Mouse (Mus musculus): ENCODE data around the gene Gse1. TPM values are rescaled to one million over a fixed set of nuclear protein-coding genes. Genes with fewer than 3 reads are reported as not detected.

Gene Gse1
- total and polyA plus RNA-seq, 3 experiments, result 23.6 to 128 (median 66.9) TPM

- H3K79me2 ChIP-seq (ENCODE audit: control insufficient read depth, insufficient read depth, low read length, poor library complexity), result peaks cover 86% of the 10 kb centered on the region
- no peak overlapping the region for H3K4me3 ChIP-seq (ENCODE audit: control insufficient read depth in 1 of 2, insufficient read depth in 1 of 2, low read depth in 2 of 2, low read length in 2 of 2)
- H3K9me3 ChIP-seq (replicated peaks; ENCODE audit: insufficient read depth, low read length), result no peaks in the 10 kb centered on the region
- H3K9ac ChIP-seq (ENCODE audit: control insufficient read depth, low read depth, low read length, poor library complexity, severe bottlenecking), result no peak overlapping the region
- no peak overlapping the region for H3K27ac ChIP-seq (ENCODE audit: control insufficient read depth, low read depth, low read length)
- no peaks in the 10 kb centered on the region for H3K27me3 ChIP-seq (ENCODE audit: control insufficient read depth in 1 of 2, insufficient read depth in 2 of 2, low read length in 2 of 2)
- TF ChIP-seq TBP (IDR thresholded peaks at IDR 0.05; ENCODE audit: low read depth, low read length) (no peak), MAZ (IDR thresholded peaks at IDR 0.05; ENCODE audit: low read depth, low read length) (no peak), RCOR1 (IDR thresholded peaks at IDR 0.05; ENCODE audit: low read depth, low read length) (no peak), MAFK (IDR thresholded peaks at IDR 0.05; ENCODE audit: borderline replicate concordance, low read depth, low read length) (no peak), HCFC1 (IDR thresholded peaks at IDR 0.05; ENCODE audit: low read depth, low read length) (no peak), EP300 (IDR thresholded peaks at IDR 0.05; ENCODE audit: low read depth in 1 of 2, low read length in 2 of 2) (no peak), SMC3 (IDR thresholded peaks at IDR 0.05; ENCODE audit: low read depth, low read length) (no peak), MYC (IDR thresholded peaks at IDR 0.05; ENCODE audit: low read depth, low read length) (no peak), ZKSCAN1 (IDR thresholded peaks at IDR 0.05; ENCODE audit: low read depth, low read length) (no peak), MAX (IDR thresholded peaks at IDR 0.05; ENCODE audit: low read length) (no peak), POLR2A (IDR thresholded peaks at IDR 0.05; ENCODE audit: control insufficient read depth in 1 of 2, insufficient read depth in 1 of 2, low read depth in 1 of 2, low read length in 2 of 2, poor library complexity in 1 of 2) (no peak; a peak in 1 of 4 replicates), JUND (IDR thresholded peaks at IDR 0.05; ENCODE audit: low read depth, low read length) (no peak), ZMIZ1 (IDR thresholded peaks at IDR 0.05; ENCODE audit: low read depth, low read length) (no peak), NRF1 (IDR thresholded peaks at IDR 0.05; ENCODE audit: insufficient read depth, low read depth, low read length, poor library complexity, severe bottlenecking) (no peak), E2F4 (IDR thresholded peaks at IDR 0.05; ENCODE audit: borderline replicate concordance, low read depth, low read length) (no peak)
- H3K4me1 ChIP-seq (ENCODE audit: control insufficient read depth in 1 of 2, insufficient read depth in 2 of 2, low read length in 2 of 2), result peaks cover 2 to 18% of the 10 kb centered on the region in 2 experiments
- DNase-seq (ENCODE audit: low read depth, low spot score), result no peak
- peaks cover 5 to 23% of the 10 kb centered on the region in 2 experiments; a peak in 3 of 4 replicates for H3K36me3 ChIP-seq (ENCODE audit: control insufficient read depth in 1 of 2, insufficient read depth in 2 of 2, low read length in 2 of 2)
Observed at GRCm38 (mm10) chr8:120534080-120534479, 305.8 kb downstream of the Gse1 start.

- DNase-seq (ENCODE audit: low read depth, low spot score), result peak; percentile 87
- Histone ChIP-seq H3K27ac (ENCODE audit: control insufficient read depth, low read depth, low read length) (peak overlapping the region; percentile 6; the same call in 1 of the 2 replicates), H3K79me2 (ENCODE audit: control insufficient read depth, insufficient read depth, low read length, poor library complexity) (peaks cover 88% of the 10 kb centered on the region), H3K36me3 (ENCODE audit: control insufficient read depth in 1 of 2, insufficient read depth in 2 of 2, low read length in 2 of 2) (peaks cover 5 to 27% of the 10 kb centered on the region in 2 experiments; a peak in 3 of 4 replicates), H3K4me1 (ENCODE audit: control insufficient read depth in 1 of 2, insufficient read depth in 2 of 2, low read length in 2 of 2) (peaks cover 2 to 22% of the 10 kb centered on the region in 2 experiments), H3K27me3 (ENCODE audit: control insufficient read depth in 1 of 2, insufficient read depth in 2 of 2, low read length in 2 of 2) (no peaks in the 10 kb centered on the region), H3K9me3 (replicated peaks; ENCODE audit: insufficient read depth, low read length) (no peaks in the 10 kb centered on the region), H3K4me3 (ENCODE audit: control insufficient read depth in 1 of 2, insufficient read depth in 1 of 2, low read depth in 2 of 2, low read length in 2 of 2) (no peak overlapping the region), H3K9ac (ENCODE audit: control insufficient read depth, low read depth, low read length, poor library complexity, severe bottlenecking) (no peak overlapping the region)
- no peak for TF ChIP-seq TBP (IDR thresholded peaks at IDR 0.05; ENCODE audit: low read depth, low read length)
- TF ChIP-seq E2F4 (IDR thresholded peaks at IDR 0.05; ENCODE audit: borderline replicate concordance, low read depth, low read length), result no peak
- no peak for TF ChIP-seq ETS1 (IDR thresholded peaks at IDR 0.05; ENCODE audit: low read depth, low read length)
- TF ChIP-seq MXI1 (IDR thresholded peaks at IDR 0.05; ENCODE audit: low read depth, low read length), result peak; percentile 56; the same call in 1 of the 2 replicates
- peak; percentile 39; the same call in 1 of the 2 replicates for TF ChIP-seq TCF12 (IDR thresholded peaks at IDR 0.05; ENCODE audit: low read depth, low read length)
- TF ChIP-seq EP300 (IDR thresholded peaks at IDR 0.05; ENCODE audit: low read depth in 1 of 2, low read length in 2 of 2), result no peak
- TF ChIP-seq CHD1 (IDR thresholded peaks at IDR 0.05; ENCODE audit: low read depth, low read length), result no peak
- 0 out of 2 replicates have a peak, but pooled peaks have one; percentile 16 for TF ChIP-seq HCFC1 (IDR thresholded peaks at IDR 0.05; ENCODE audit: low read depth, low read length)
- no peak for TF ChIP-seq TAL1 (IDR thresholded peaks at IDR 0.05; ENCODE audit: low read length)
- TF ChIP-seq ZC3H11A (IDR thresholded peaks at IDR 0.05; ENCODE audit: low read depth, low read length), result peak; percentile 93
- peak; percentile 95 to 99 (median 96) for TF ChIP-seq CTCF (IDR thresholded peaks at IDR 0.05 in 2 of 3, conservative IDR thresholded peaks at IDR 0.05 in 1 of 3; ENCODE audit: control insufficient read depth in 1 of 3, insufficient read depth in 1 of 3, low read depth in 2 of 3, low read length in 3 of 3, poor library complexity in 1 of 3, severe bottlenecking in 1 of 3)
- no peak for TF ChIP-seq NRF1 (IDR thresholded peaks at IDR 0.05; ENCODE audit: insufficient read depth, low read depth, low read length, poor library complexity, severe bottlenecking)
- TF ChIP-seq SMC3 (IDR thresholded peaks at IDR 0.05; ENCODE audit: low read depth, low read length), result peak; percentile 94
- TF ChIP-seq UBTF (IDR thresholded peaks at IDR 0.05; ENCODE audit: borderline replicate concordance, insufficient read depth, low read depth, low read length), result no peak
- TF ChIP-seq ZNF384 (IDR thresholded peaks at IDR 0.05; ENCODE audit: low read depth, low read length), result peak; percentile 73
- 0 out of 2 replicates have a peak, but pooled peaks have one; percentile 19 for TF ChIP-seq MAX (IDR thresholded peaks at IDR 0.05; ENCODE audit: low read length)
- TF ChIP-seq RAD21 (IDR thresholded peaks at IDR 0.05; ENCODE audit: low read depth, low read length), result peak; percentile 95
- peak; percentile 49; the same call in 1 of the 2 replicates for TF ChIP-seq MYC (IDR thresholded peaks at IDR 0.05; ENCODE audit: low read depth, low read length)
- peak; percentile 88; the same call in 1 of the 2 replicates for TF ChIP-seq MAZ (IDR thresholded peaks at IDR 0.05; ENCODE audit: low read depth, low read length)
- peak; percentile 85 for TF ChIP-seq SIN3A (IDR thresholded peaks at IDR 0.05; ENCODE audit: low read length)
- 0 out of 2 replicates have a peak, but pooled peaks have one; percentile 21 for TF ChIP-seq BHLHE40 (IDR thresholded peaks at IDR 0.05; ENCODE audit: borderline replicate concordance, low read depth, low read length)
Observed at GRCm38 (mm10) chr8:120534504-120535368, 306.5 kb downstream of the Gse1 start.

Measured in MEL (cell line).